Mouse (Mus musculus) left cerebral cortex, adult 8-10 months (tissue): ENCODE data around the gene Epha5. TPM values are rescaled to one million over a fixed set of nuclear protein-coding genes. Genes with fewer than 3 reads are reported as not detected.

ENCODE experiments used
- DNase-seq, 2 experiments: peaks; one replicate each; pipeline ENCODE4 v3.0.0; 2022; ENCODE audit warnings: low spot score in 2 of 2
- total RNA-seq, 4 experiments: library from RNA; stranded (reverse); gene quantifications; 2 replicates each; pipeline ENCODE4 v1.2.4; 2022

The Epha5 gene
- total RNA-seq, result 10 to 100 TPM; 81.1 to 92.7 (median 84.3) TPM

- DNase-seq, result peak; percentile 66 to 88
These were observed at the start of gene Epha5 for GRCm38 (mm10) chr5:84417062-84417879. Gene Epha5, minus strand, starts transcription at chr5:84417382.

DNA sequence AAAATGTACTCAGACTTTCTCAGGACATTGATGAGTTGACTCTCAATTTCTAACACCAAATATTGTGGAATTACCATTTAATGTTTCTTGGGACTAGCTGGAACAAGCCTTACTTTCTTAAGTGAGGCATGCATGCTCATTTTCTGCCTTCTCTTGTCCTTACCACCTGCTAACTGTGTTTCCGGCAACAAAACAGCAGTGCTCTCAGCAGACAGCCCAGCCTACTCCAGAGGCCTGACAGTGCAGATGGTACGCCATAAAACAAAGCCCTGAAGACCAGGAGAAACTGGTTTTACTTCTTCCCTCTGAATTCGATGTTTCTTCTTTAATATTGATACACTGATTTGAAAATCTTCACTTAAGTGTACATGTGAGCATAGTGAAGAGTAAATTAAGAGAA is 39.0 kb upstream of the Epha5 start:
- no peak for DNase-seq

DNA sequence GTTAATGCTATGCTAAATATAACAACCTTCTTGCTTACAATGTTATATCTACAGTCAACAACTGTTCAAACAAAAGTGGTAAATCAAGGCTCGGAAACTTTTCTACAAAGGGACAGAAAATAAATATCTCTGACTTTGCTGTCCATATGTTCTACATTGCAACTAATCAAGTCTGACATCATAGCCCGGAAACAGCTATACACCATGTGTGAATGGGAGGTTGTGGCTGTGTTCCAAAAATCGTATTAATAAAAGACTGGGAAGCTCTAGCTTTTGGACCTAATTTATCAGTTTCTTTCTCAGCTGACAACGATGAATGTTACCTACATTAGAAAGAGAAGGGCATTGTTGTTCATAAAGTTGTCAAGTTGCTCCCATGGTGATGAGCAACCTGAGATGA is 37.5 kb upstream of the Epha5 start:
- DNase-seq, result no peak

GRCm38 (mm10) chr5:84453839-84454238 is 36.7 kb upstream of the Epha5 start:
- DNase-seq, result no peak

- no peak for DNase-seq
These were observed 23.1 kb upstream of the Epha5 start for GRCm38 (mm10) chr5:84440232-84440631.

DNA sequence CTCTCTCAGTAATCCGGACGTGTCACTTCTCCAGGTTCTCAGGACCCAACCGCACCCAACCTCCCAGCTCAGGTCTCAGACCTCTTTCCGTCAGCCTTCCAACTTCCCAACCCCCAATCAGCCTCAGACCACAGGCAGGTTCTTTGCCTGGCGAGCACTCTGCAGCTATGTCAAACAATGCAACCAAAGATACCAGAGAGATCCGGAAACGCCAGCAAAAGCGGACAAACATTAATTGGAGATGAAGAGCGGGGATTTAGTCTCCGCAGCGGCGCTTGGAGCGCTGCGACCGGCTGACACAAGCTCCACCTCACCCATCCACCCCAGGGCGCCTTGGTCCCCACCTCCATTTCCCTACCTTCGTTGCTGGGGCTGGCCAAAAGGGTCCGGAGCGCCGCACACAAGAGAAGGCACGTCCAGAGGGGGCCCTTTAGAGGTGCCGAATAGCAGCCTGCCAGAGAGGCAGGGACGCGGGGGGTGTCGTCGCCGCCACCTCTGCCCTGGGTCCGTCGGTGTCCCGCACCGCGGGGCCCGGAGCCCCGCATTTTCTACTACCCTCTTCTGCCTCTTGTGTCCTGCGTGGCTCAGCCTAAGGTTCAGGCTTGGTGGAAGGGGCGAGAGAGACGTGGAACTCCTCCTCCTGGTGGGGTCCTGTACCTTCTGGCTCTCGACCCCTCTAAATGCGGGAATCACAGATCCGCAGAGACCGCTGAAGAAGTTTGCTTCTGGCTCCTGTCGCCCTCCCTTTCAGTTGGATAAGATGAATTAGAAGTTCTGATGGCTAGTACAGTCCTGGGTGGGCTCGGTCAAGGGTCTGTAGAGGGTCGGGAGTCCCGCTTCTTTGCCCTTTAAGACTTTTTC is 991 bp downstream of the Epha5 start:
- peak; percentile 16 to 52 for DNase-seq

- peak; percentile 32 to 48 for DNase-seq
These were observed 2.2 kb downstream of the Epha5 start for GRCm38 (mm10) chr5:84414931-84415431.

DNA sequence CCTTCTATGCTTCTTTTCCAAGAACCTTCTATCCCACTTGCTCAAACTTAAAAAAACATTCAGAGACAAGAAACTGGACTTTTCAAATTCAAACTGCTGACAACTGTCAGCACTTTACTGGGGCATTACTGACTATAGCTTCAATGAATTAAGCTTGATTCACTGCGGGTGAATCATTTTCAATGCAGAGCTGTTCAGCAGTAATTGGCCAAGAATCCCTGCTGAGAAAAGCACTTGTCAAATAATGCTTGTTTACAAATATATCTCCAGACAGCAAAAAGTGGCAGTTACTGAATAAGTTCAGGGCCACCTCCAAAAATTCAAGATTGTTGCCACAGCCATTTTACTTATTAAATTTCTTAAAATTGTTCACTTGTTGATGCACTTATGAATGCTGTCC is 4.2 kb downstream of the Epha5 start:
- no peak for DNase-seq

GRCm38 (mm10) chr5:84408370-84408769 is 8.8 kb downstream of the Epha5 start:
- DNase-seq, result no peak

- DNase-seq, result peak in 1 of 2 experiments; percentile 19
These were observed 20.1 kb downstream of the Epha5 start for GRCm38 (mm10) chr5:84397085-84397484.

GRCm38 (mm10) chr5:84365334-84365733 is 51.8 kb downstream of the Epha5 start:
- DNase-seq, result no peak

GRCm38 (mm10) chr5:84359430-84359829 is 57.8 kb downstream of the Epha5 start:
- DNase-seq, result no peak

DNA sequence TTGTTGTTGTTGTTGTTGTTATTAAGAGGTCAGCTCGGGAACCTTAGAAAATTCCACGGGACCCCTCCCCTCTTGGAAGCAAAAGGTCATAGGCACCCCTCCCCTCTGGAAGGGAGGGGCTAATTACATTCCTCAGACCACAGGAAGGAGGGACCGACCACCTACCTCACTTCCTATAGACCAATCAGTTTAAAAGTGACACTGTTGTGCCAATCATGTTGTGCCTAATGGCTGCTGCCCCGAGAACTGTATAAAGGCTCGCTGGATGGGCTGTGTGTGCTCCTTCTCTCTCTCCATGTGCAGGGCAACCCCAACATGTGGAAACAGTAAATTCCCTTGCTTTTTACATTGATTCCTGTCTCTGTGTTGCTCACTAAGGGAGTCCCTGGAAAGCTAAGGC is 64.1 kb downstream of the Epha5 start:
- DNase-seq, result no peak

DNA sequence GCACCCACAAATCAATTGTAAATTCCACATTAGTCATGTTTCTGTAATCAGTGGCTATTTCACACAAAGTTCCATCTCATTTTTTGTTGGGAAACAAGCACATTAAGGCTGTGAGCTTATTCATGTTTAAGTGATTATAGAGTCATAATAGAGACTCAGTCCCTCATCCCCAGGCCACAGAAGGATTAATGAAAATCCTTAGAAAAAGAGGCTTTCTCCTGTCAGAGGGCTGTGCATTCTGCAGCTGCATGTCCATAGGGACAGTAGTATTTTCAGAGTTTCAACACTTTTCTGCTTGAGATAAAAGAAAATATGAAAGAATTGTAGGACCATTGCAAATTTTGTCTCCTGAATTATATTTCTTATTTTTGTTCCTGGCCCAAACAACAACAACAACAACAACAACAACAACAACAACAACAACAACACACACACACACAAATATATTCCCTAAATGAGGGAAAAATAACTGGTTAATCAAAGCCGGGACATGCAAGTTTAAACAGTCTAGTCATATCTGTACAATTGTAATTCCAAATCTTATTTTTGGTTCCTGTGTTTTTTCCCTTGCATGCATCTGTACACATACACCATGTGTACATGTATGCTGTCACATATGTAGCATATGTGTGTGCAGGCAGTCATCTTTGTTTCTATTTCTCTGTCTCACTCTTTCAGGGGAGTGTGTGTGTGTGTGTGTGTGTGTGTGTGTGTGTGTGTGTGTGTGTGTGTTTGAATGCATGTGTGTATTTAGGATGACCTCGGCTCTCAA is 70.3 kb downstream of the Epha5 start:
- DNase-seq, result no peak

GRCm38 (mm10) chr5:84335834-84336465 is 81.2 kb downstream of the Epha5 start:
- no peak for DNase-seq

- no peak for DNase-seq
These were observed 82.7 kb downstream of the Epha5 start for GRCm38 (mm10) chr5:84334481-84334880.

GRCm38 (mm10) chr5:84331631-84332030 is 85.6 kb downstream of the Epha5 start:
- DNase-seq, result no peak

DNA sequence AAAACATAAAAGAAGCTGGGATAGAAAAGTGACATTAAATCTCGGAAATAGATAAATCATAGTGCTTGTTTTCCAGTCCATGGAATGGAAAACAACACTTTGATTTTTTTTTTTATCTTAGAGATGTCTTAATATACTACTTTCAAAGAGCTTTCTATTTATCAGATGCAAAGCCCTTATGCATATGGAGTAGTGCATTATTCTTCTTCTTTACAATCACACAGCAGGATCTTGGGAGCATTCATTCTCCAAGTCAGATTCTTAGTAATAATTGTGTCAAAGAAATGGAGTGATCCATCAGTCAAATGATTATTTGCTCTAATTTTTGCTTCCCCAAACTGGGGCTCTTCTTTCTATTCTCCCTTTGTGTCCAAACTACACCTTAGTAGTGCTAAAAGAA is 96.6 kb downstream of the Epha5 start:
- no peak for DNase-seq

GRCm38 (mm10) chr5:84320138-84320537 is 97.0 kb downstream of the Epha5 start:
- DNase-seq, result no peak

GRCm38 (mm10) chr5:84318814-84319340 is 98.3 kb downstream of the Epha5 start:
- DNase-seq, result no peak

- DNase-seq, result no peak
These were observed 99.3 kb downstream of the Epha5 start for GRCm38 (mm10) chr5:84317839-84318238.
